In the genomic region with DNA sequence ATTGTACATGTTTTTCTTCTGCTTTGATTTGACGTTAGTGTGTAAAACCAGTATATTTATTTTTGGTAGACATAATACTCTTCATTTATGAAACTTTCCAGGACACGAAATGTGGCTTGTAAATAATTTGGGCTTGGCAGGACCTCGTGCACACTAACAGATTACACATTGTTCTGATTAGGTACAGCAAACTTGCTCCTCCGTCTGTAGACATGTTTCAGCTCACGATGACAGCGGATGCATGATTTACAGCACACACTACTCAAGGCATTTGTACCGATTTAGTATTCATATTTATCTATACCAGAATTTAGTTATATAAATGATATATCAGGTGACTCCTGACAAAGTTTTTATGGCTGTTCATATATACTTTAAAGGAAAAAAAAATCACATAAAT, we compare ENCODE assay signal across 17 mouse cellular contexts.
DNase-seq lines count a peak whose midpoint lies in the region; ATAC-seq lines count a peak whose summit lies in the region.
"Had no signal": no experiment of that assay in that cellular context is flagged by ENCODE, and none has a peak within 500 bp of the region (broad histone marks: within the 10 kb centered on the region; RNA-seq: fewer than 3 reads in every experiment).

No protein-coding gene starts in this region.

- no peaks in the 10 kb centered on the region for H3K9me3 ChIP-seq in embryonic facial prominence, embryonic 10.5 days
- H3K9me3 ChIP-seq in liver, embryonic 12.5 days (replicated peaks), result no peaks in the 10 kb centered on the region
- H3K9me3 ChIP-seq: forebrain, embryonic 12.5 days; heart, embryonic 12.5 days; hindbrain, embryonic 10.5 days had no signal

- 63% methylated on average over 7 of the region's 7 CpGs for WGBS in embryonic facial prominence, embryonic 10.5 days
- 66% methylated on average over 7 of the region's 7 CpGs for WGBS in liver, embryonic 12.5 days (ENCODE audit: insufficient replicate concordance)

- H3K36me3 ChIP-seq in embryonic facial prominence, embryonic 10.5 days (replicated peaks), result no peaks in the 10 kb centered on the region
- no peaks in the 10 kb centered on the region for H3K36me3 ChIP-seq in liver, embryonic 12.5 days
- H3K36me3 ChIP-seq: forebrain, embryonic 12.5 days; heart, embryonic 12.5 days; hindbrain, embryonic 10.5 days had no signal

- H3K27ac ChIP-seq in embryonic facial prominence, embryonic 10.5 days (replicated peaks), result 0 out of 2 replicates have a peak overlapping the region, but pooled peaks have one; percentile 65
- no peak overlapping the region for H3K27ac ChIP-seq in liver, embryonic 12.5 days
- H3K27ac ChIP-seq: forebrain, embryonic 12.5 days; hindbrain, embryonic 10.5 days; hindbrain, embryonic 14.5 days had no signal

- no peak for ATAC-seq in liver, embryonic 12.5 days
- ATAC-seq: forebrain, embryonic 16.5 days had no signal

- H3K4me1 ChIP-seq in embryonic facial prominence, embryonic 10.5 days, result peaks cover 35% of the 10 kb centered on the region
- H3K4me1 ChIP-seq in liver, embryonic 12.5 days, result no peaks in the 10 kb centered on the region
- H3K4me1 ChIP-seq: heart, embryonic 12.5 days; hindbrain, embryonic 10.5 days had no signal

- H3K4me3 ChIP-seq in embryonic facial prominence, embryonic 10.5 days, result no peak overlapping the region
- no peak overlapping the region for H3K4me3 ChIP-seq in liver, embryonic 12.5 days
- H3K4me3 ChIP-seq: forebrain, embryonic 12.5 days; heart, embryonic 12.5 days; hindbrain, embryonic 10.5 days had no signal

- no peak overlapping the region for H3K9ac ChIP-seq in liver, embryonic 12.5 days
- H3K9ac ChIP-seq: forebrain, embryonic 12.5 days; heart, embryonic 12.5 days; hindbrain, embryonic 14.5 days had no signal

- no peaks in the 10 kb centered on the region for H3K27me3 ChIP-seq in embryonic facial prominence, embryonic 10.5 days (replicated peaks; ENCODE audit: low read depth, poor library complexity, severe bottlenecking)
- H3K27me3 ChIP-seq in liver, embryonic 12.5 days (replicated peaks), result no peaks in the 10 kb centered on the region
- H3K27me3 ChIP-seq: forebrain, embryonic 12.5 days; heart, embryonic 12.5 days had no signal

- peak; percentile 30 for DNase-seq in embryo, embryonic 10.5 days (ENCODE audit: low spot score)
- DNase-seq in embryonic facial prominence, embryonic 10.5 days (ENCODE audit: low spot score), result no peak
- DNase-seq in hindlimb bud, embryonic 11.5 days (ENCODE audit: extremely low spot score, low read depth, low spot score), result peak; percentile 28
- DNase-seq in mesoderm, embryonic 11.5 days (ENCODE audit: low read depth, low spot score), result peak; percentile 56
- DNase-seq in left cerebral cortex, adult 11 months (ENCODE audit: low spot score), result no peak
- no peak for DNase-seq in ovary, adult 18-20 months (ENCODE audit: low spot score)
- DNase-seq: adrenal gland, postnatal 14 days; cerebellum, adult 11-12 months; cerebellum, adult 9-10 months; cerebellum, postnatal 25 days; gastrocnemius, postnatal 14 days had no signal

- no peak overlapping the region for H3K4me2 ChIP-seq in liver, embryonic 12.5 days
- H3K4me2 ChIP-seq: forebrain, embryonic 12.5 days; heart, embryonic 12.5 days; hindbrain, embryonic 14.5 days had no signal

Comparison
In these comparisons a context has a peak if more than half of its experiments do, and no peak if none do; other contexts are left out.
1. DNase-seq: peak in embryo, embryonic 10.5 days (single experiment), hindlimb bud, embryonic 11.5 days (single experiment) and mesoderm, embryonic 11.5 days (single experiment); none in embryonic facial prominence, embryonic 10.5 days (single experiment), left cerebral cortex, adult 11 months (single experiment) and ovary, adult 18-20 months (single experiment).